Mouse (Mus musculus): ENCODE measurements around the gene Ankrd42. TPM values are rescaled to one million over a fixed set of nuclear protein-coding genes. Genes with fewer than 3 reads are reported as not detected.
A peak's percentile ranks its signal among the peaks of the same experiment; 100 is the strongest.

The Ankrd42 gene
- total RNA-seq (2015; ENCODE audit: low replicate concordance) (not detected in 2 replicates), total RNA-seq (2017; ENCODE audit: low replicate concordance) (0.77 and 0.84 TPM in 2 replicates)

GRCm38 (mm10) chr7:92637021-92637625 is at the start of gene Ankrd42:
Gene Ankrd42 (minus strand): TSS chr7:92637142.
- ATAC-seq (replicated peaks; ENCODE audit: low FRiP score, poor library complexity, severe bottlenecking) = peak; percentile 99

- peak; percentile 40; the same call in 1 of the 2 replicates for ATAC-seq (replicated peaks; ENCODE audit: low FRiP score, poor library complexity, severe bottlenecking)
These were observed 40.4 kb upstream of the Ankrd42 start for GRCm38 (mm10) chr7:92677346-92677745.

GRCm38 (mm10) chr7:92675131-92675530 is 38.2 kb upstream of the Ankrd42 start:
- no peak for ATAC-seq (replicated peaks; ENCODE audit: low FRiP score, poor library complexity, severe bottlenecking)

- peak; percentile 88 for ATAC-seq (replicated peaks; ENCODE audit: low FRiP score, poor library complexity, severe bottlenecking)
These were observed 32.8 kb upstream of the Ankrd42 start, which contains the start of gene Pcf11 for GRCm38 (mm10) chr7:92669507-92670471. Gene Pcf11 (minus strand): TSS chr7:92669934.

- ATAC-seq (replicated peaks; ENCODE audit: low FRiP score, poor library complexity, severe bottlenecking) = peak; percentile 54
These were observed 32.0 kb upstream of the Ankrd42 start for GRCm38 (mm10) chr7:92668791-92669506.

- peak; percentile 27; the same call in 1 of the 2 replicates for ATAC-seq (replicated peaks; ENCODE audit: low FRiP score, poor library complexity, severe bottlenecking)
These were observed 29.4 kb upstream of the Ankrd42 start for GRCm38 (mm10) chr7:92666274-92666820.

GRCm38 (mm10) chr7:92658050-92658449 is 21.1 kb upstream of the Ankrd42 start:
- ATAC-seq (replicated peaks; ENCODE audit: low FRiP score, poor library complexity, severe bottlenecking) = no peak

GRCm38 (mm10) chr7:92656386-92656785 is 19.4 kb upstream of the Ankrd42 start:
- ATAC-seq (replicated peaks; ENCODE audit: low FRiP score, poor library complexity, severe bottlenecking) = no peak

- ATAC-seq (replicated peaks; ENCODE audit: low FRiP score, poor library complexity, severe bottlenecking) = no peak
These were observed 16.4 kb upstream of the Ankrd42 start for GRCm38 (mm10) chr7:92653329-92653728.

GRCm38 (mm10) chr7:92647790-92648189 is 10.8 kb upstream of the Ankrd42 start:
- ATAC-seq (replicated peaks; ENCODE audit: low FRiP score, poor library complexity, severe bottlenecking) = no peak

- ATAC-seq (replicated peaks; ENCODE audit: low FRiP score, poor library complexity, severe bottlenecking) = no peak
These were observed 5.4 kb upstream of the Ankrd42 start for GRCm38 (mm10) chr7:92642358-92642757.

- no peak for ATAC-seq (replicated peaks; ENCODE audit: low FRiP score, poor library complexity, severe bottlenecking)
These were observed 1.1 kb upstream of the Ankrd42 start for GRCm38 (mm10) chr7:92638050-92638449.

- ATAC-seq (replicated peaks; ENCODE audit: low FRiP score, poor library complexity, severe bottlenecking) = peak; percentile 28
These were observed 489 bp downstream of the Ankrd42 start for GRCm38 (mm10) chr7:92636295-92637011.

- no peak for ATAC-seq (replicated peaks; ENCODE audit: low FRiP score, poor library complexity, severe bottlenecking)
These were observed 6.8 kb downstream of the Ankrd42 start for GRCm38 (mm10) chr7:92630167-92630566.

GRCm38 (mm10) chr7:92624488-92624887 is 12.5 kb downstream of the Ankrd42 start:
- no peak for ATAC-seq (replicated peaks; ENCODE audit: low FRiP score, poor library complexity, severe bottlenecking)

- no peak for ATAC-seq (replicated peaks; ENCODE audit: low FRiP score, poor library complexity, severe bottlenecking)
These were observed 26.1 kb downstream of the Ankrd42 start for GRCm38 (mm10) chr7:92610830-92611229.

GRCm38 (mm10) chr7:92604961-92605360 is 32.0 kb downstream of the Ankrd42 start:
- no peak for ATAC-seq (replicated peaks; ENCODE audit: low FRiP score, poor library complexity, severe bottlenecking)

GRCm38 (mm10) chr7:92590842-92591241 is 46.1 kb downstream of the Ankrd42 start:
- no peak for ATAC-seq (replicated peaks; ENCODE audit: low FRiP score, poor library complexity, severe bottlenecking)

GRCm38 (mm10) chr7:92589986-92590385 is 47.0 kb downstream of the Ankrd42 start:
- ATAC-seq (replicated peaks; ENCODE audit: low FRiP score, poor library complexity, severe bottlenecking) = no peak
